Mouse (Mus musculus) forebrain, embryonic 15.5 days (tissue): ENCODE results near the gene Nup85. TPM values are rescaled to one million over a fixed set of nuclear protein-coding genes. Genes with fewer than 3 reads are reported as not detected.
A peak's percentile ranks its signal among the peaks of the same experiment; 100 is the strongest.

ENCODE experiments used
- ATAC-seq: fragments of 200-750 bp; cut with Nextera tagmentation; replicated peaks from 2 replicates; pipeline ENCODE4 v1.8.0; 2017; ENCODE audit warnings: mild to moderate bottlenecking, moderate TSS enrichment, moderate library complexity
- H3K27ac ChIP-seq: fragments of 300-500 bp; sonication (generic); replicated peaks from 2 replicates; pipeline ENCODE4 v1.5.1; 2015; ENCODE audit warnings: mild to moderate bottlenecking, inconsistent platforms
- H3K27me3 ChIP-seq: fragments of 300-500 bp; sonication (generic); 2 replicates; pipeline ENCODE4 v1.6.1; 2015; ENCODE audit warnings: inconsistent platforms
- H3K36me3 ChIP-seq: fragments of 300-500 bp; sonication (generic); 2 replicates; pipeline ENCODE4 v1.6.1; 2015; ENCODE audit warnings: mild to moderate bottlenecking, inconsistent platforms
- H3K4me1 ChIP-seq: fragments of 300-500 bp; sonication (generic); 2 replicates; pipeline ENCODE4 v1.6.1; 2015; ENCODE audit warnings: inconsistent platforms
- H3K4me2 ChIP-seq: fragments of 300-500 bp; sonication (generic); replicated peaks from 2 replicates; pipeline ENCODE4 v1.6.1; 2015; ENCODE audit warnings: mild to moderate bottlenecking, inconsistent platforms
- H3K4me3 ChIP-seq: fragments of 300-500 bp; sonication (generic); 2 replicates; pipeline ENCODE4 v1.5.1; 2015; ENCODE audit warnings: mild to moderate bottlenecking, inconsistent platforms
- H3K9ac ChIP-seq: fragments of 300-500 bp; sonication (generic); replicated peaks from 2 replicates; pipeline ENCODE4 v1.6.1; 2015; ENCODE audit warnings: mild to moderate bottlenecking, inconsistent platforms
- H3K9me3 ChIP-seq: fragments of 300-500 bp; sonication (generic); 2 replicates; pipeline ENCODE4 v1.6.1; 2016; ENCODE audit warnings: inconsistent platforms
- WGBS: fragments of 180-500 bp; shearing (Covaris S2); methylation state at CpG from one replicate; pipeline ENCODE4 v1.1.7; 2015; ENCODE audit warnings: mixed read lengths; 5-methylcytosine and 5-hydroxymethylcytosine counted together
- polyA plus RNA-seq: library from polyadenylated mRNA; unstranded; fragments of >200 nt; fragmentation: Nextera tagmentation; extraction: Ambion mirVana; gene quantifications from 2 replicates; pipeline ENCODE4 v1.2.1, GENCODE M21; 2015

Nup85 gene
- polyA plus RNA-seq, 1 experiment from 2014 or later: 127 TPM

DNA sequence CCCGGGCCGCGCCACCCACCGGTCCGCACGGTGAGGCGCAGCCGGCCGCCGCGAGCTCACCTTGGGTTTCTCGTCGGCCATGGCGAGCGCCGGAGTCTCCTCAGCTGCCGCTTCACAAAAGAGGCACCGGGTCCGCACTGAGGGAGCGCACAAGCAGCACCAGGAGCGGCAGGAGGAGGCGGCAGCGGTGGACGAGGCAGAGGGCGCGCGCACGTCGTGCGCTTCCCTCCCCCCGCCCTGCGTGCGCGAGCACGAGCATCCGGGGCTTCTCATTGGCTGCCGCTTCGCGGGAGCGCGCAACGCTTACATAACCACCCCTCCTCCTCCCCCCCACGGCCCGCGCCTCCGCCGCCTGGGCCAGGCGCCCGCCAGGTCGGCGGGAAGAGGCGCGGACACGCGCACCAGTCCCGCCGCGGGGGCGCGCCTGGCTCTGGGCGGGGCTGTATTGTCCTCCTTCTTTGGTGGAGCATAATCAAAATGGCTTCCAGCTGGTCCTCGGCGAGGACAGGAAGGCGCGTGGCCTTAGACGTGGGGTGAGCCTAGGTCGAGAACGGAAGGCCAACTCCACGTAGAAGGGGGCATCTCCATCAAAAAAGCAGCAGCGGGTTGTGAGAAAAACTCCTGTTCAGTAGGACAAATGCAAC lies 28.1 kb upstream of the Nup85 start, which contains the start of gene Sumo2:
Gene Sumo2, minus strand, starts transcription at position 239 of the 644 bp plus-strand sequence.
- H3K4me1 ChIP-seq: peaks cover 36% of the 10 kb centered on the region
- peak within 1 kb of the TSS; percentile 59 for H3K4me3 ChIP-seq
- H3K27me3 ChIP-seq: no peaks in the 10 kb centered on the region
- H3K27ac ChIP-seq: peak within 1 kb of the TSS; percentile 100
- H3K36me3 ChIP-seq: peaks cover 31% of the 10 kb centered on the region
- H3K9me3 ChIP-seq: no peaks in the 10 kb centered on the region
- peak within 1 kb of the TSS; percentile 56 for H3K4me2 ChIP-seq
- WGBS: 1% methylated on average over 70 of the region's 70 CpGs
- peak within 1 kb of the TSS; percentile 82 for H3K9ac ChIP-seq
- peak; percentile 92 for ATAC-seq

DNA sequence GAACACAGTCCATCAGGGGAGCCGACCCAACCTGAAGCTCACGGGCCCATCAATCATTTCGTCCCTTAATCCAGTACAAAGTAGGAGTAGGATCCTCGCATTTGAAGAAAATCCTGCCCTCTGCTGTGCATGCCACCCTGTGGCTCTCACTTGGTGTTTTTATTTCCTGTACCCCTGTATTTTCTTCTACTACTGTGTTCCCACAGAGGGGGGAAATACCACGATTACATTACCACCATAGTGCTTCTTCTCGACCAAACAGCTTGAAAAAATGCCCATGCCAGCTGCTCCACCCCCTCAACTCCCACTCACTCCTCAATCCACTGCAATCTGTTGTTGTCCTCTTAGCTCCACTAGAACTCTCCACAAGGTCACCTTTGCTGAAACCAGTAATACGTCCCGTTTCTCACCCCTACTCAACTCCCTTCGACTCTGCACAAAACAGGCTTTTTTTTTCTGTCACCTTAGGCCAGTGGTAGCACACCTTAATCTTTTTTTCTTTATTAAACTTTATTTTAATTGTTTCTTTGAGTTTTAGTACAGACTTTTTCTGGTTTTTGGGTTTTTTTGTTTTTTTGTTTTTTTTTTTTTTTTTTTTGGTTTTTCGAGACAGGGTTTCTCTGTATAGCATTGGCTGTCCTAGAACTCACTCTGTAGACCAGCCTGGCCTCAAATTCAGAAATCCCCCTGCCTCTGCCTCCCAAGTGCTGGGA lies 27.2 kb upstream of the Nup85 start:
- Histone ChIP-seq H3K4me1 (peaks cover 35% of the 10 kb centered on the region), H3K9ac (no peak overlapping the region), H3K36me3 (peaks cover 22% of the 10 kb centered on the region), H3K4me3 (peak overlapping the region; percentile 59), H3K9me3 (no peaks in the 10 kb centered on the region), H3K27me3 (no peaks in the 10 kb centered on the region), H3K27ac (peak overlapping the region; percentile 100), H3K4me2 (peak overlapping the region; percentile 56)
- ATAC-seq: peak; percentile 1; the same call in 1 of the 2 replicates
- 82% methylated on average over 10 of the region's 10 CpGs for WGBS

DNA sequence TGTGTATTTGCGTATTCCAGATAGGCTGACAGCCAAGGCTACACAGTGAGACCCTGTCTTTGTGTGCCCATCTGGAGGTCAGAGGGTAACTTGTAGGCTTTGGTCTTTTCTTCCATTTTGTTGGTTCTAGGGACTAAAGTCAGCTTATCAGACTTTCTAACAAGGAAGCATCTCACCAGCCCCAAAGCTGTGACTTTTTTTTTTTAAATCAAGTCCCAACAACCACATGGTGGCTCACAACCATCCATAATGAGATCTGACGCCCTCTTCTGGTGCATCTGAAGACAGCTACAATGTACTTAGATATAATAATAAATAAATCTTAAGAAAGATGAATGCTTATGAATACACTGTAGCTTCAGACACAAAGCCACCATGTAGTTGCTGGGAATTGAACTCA lies 26.2 kb upstream of the Nup85 start:
- no peaks in the 10 kb centered on the region for H3K9me3 ChIP-seq
- no peak overlapping the region for H3K4me3 ChIP-seq
- no peak overlapping the region for H3K9ac ChIP-seq
- H3K4me2 ChIP-seq: no peak overlapping the region
- H3K4me1 ChIP-seq: peaks cover 28% of the 10 kb centered on the region
- ATAC-seq: no peak
- peaks cover 12% of the 10 kb centered on the region for H3K36me3 ChIP-seq
- 63% methylated on average over 2 of the region's 2 CpGs for WGBS
- no peaks in the 10 kb centered on the region for H3K27me3 ChIP-seq
- H3K27ac ChIP-seq: no peak overlapping the region

DNA sequence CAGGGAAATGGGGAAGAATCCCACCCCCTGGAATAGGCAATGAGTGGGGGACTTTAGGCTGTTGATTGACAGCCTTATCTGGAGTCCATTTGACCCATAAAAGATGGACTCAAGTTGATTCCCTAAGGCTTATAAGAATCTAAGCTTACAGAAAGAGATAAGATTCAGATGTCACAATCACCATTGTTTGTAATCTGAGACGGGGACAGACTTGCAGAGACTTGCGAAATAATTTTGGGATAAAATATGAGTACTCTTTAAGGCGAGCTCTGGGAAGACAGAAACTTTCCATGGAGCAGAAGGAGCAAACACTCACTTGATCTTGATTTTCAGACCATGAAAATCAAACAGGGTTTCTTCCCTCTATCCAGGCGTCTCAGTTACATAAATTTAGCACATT lies 20.7 kb upstream of the Nup85 start:
- Histone ChIP-seq H3K9me3 (no peaks in the 10 kb centered on the region), H3K4me2 (no peak overlapping the region), H3K4me1 (no peaks in the 10 kb centered on the region), H3K36me3 (no peaks in the 10 kb centered on the region), H3K4me3 (no peak overlapping the region), H3K27me3 (no peaks in the 10 kb centered on the region), H3K9ac (no peak overlapping the region), H3K27ac (no peak overlapping the region)
- WGBS: 85% methylated on average over 4 of the region's 4 CpGs
- ATAC-seq: no peak

DNA sequence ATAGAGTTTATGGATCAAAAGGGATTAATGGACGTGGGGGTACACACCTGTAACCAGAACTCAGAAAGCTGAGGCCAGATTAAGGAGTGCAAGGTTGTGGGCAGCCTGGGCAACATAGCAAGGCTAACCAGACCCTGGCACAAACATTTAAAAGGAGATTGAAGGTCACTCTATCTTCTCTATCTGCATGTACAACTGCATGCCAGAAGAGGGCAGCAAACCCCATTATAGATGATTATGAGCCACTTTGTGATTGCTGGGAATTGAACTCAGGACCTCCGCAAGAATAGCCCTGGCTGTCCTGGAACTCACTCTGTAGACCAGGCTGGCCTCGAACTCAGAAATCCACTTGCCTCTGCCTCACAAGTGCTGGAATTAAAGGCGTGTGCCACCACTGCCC lies 11.5 kb upstream of the Nup85 start:
- no peak for ATAC-seq
- Histone ChIP-seq H3K36me3 (no peaks in the 10 kb centered on the region), H3K4me2 (no peak overlapping the region), H3K27me3 (no peaks in the 10 kb centered on the region), H3K9me3 (no peaks in the 10 kb centered on the region), H3K9ac (no peak overlapping the region), H3K27ac (no peak overlapping the region), H3K4me3 (no peak overlapping the region), H3K4me1 (no peaks in the 10 kb centered on the region)
- 54% methylated on average over 4 of the region's 4 CpGs for WGBS

DNA sequence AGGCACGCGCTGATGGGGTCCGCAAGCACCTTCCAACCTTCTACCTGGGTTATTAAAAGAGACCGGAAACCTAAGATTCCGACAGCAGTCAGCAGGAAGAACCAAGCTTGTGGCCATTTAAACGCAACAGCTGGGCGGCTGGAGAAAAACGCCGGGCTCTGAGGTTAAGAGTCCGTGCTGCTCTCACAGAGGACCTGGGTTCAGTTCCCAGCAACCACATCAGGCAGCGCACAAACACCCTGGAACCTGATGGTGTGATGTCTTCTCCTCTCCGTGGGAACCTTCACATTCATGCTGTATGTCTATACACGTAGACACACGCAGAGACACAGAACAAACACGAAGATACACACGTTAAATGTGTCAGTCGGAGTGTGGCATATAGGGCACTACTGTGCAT lies 8.5 kb upstream of the Nup85 start:
- Histone ChIP-seq H3K27me3 (no peaks in the 10 kb centered on the region), H3K4me2 (no peak overlapping the region), H3K9me3 (no peaks in the 10 kb centered on the region), H3K27ac (no peak overlapping the region), H3K9ac (no peak overlapping the region), H3K4me1 (no peaks in the 10 kb centered on the region), H3K36me3 (no peaks in the 10 kb centered on the region), H3K4me3 (no peak overlapping the region)
- no peak for ATAC-seq
- 80% methylated on average over 17 of the region's 17 CpGs for WGBS

DNA sequence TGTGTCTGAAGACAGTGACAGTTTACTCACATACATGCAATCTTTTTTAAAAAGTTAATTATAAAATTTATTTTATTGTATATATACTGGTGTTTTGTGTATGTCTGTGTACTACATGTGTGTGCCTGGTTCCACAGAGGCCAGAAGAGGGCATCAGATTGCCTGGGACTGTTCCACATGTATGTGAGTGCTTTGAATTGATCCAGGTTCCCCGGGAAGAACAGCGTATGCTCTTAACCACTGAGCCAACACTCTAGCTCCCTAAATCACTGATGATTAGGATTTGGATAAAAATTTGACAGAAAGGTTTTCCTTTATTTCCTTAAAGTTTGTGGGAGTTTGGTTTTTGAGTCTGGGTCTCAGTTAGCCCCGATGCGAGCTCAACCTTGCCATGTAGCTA lies 828 bp upstream of the Nup85 start:
- ATAC-seq: no peak
- Histone ChIP-seq H3K4me3 (peak overlapping the region; percentile 90), H3K4me2 (peak overlapping the region; percentile 87), H3K4me1 (peaks cover 19% of the 10 kb centered on the region), H3K9me3 (no peaks in the 10 kb centered on the region), H3K9ac (peak overlapping the region; percentile 85), H3K27me3 (no peaks in the 10 kb centered on the region), H3K36me3 (peaks cover 17% of the 10 kb centered on the region), H3K27ac (peak overlapping the region; percentile 88)
- WGBS: 40% methylated on average over 4 of the region's 4 CpGs

DNA sequence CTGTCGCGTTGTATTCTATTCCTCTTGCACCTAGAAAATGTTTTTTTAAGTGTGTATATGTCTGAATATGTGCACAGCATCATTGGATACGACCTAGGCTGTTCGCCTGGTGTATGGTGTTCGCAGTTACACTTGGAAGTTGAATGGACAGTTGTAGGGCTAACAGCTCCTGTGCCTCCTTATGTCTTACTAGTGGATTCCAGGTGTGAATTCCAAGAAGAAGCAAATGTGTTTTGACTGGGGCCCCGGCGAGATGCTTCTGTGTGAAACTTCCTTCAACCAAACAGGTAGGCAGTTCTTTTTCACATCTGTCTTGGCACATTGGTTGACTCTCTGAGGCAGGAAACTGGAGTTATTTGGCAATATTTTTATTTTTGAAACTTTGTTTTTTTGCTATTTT lies 727 bp downstream of the Nup85 start:
- no peak for ATAC-seq
- Histone ChIP-seq H3K9ac (peak overlapping the region; percentile 85), H3K4me1 (peaks cover 19% of the 10 kb centered on the region), H3K27me3 (no peaks in the 10 kb centered on the region), H3K36me3 (peaks cover 32% of the 10 kb centered on the region), H3K4me2 (peak overlapping the region; percentile 87), H3K4me3 (peak overlapping the region; percentile 90), H3K9me3 (no peaks in the 10 kb centered on the region), H3K27ac (no peak overlapping the region)
- WGBS: 18% methylated on average over 7 of the region's 7 CpGs

DNA sequence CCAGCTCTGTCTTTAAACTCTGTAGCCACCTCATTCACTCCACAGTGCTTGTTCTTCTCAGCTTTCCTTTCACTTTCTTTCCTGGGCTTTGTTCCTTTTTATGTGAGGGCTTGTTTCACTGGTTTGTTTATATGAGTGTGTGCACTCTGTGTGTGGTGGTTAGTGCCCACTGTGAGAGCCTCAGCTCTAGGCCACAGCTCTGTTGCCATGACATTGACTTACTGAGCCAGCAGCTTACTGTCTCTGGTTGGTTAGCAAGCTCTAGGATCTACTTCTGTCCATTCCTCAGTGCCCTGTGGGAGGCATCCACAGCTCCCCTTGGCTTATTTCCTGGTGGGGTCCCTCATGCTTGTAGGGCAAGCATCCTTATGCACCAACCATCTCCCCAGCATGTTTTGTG lies 14.8 kb downstream of the Nup85 start:
- no peak for ATAC-seq
- no peaks in the 10 kb centered on the region for H3K9me3 ChIP-seq

DNA sequence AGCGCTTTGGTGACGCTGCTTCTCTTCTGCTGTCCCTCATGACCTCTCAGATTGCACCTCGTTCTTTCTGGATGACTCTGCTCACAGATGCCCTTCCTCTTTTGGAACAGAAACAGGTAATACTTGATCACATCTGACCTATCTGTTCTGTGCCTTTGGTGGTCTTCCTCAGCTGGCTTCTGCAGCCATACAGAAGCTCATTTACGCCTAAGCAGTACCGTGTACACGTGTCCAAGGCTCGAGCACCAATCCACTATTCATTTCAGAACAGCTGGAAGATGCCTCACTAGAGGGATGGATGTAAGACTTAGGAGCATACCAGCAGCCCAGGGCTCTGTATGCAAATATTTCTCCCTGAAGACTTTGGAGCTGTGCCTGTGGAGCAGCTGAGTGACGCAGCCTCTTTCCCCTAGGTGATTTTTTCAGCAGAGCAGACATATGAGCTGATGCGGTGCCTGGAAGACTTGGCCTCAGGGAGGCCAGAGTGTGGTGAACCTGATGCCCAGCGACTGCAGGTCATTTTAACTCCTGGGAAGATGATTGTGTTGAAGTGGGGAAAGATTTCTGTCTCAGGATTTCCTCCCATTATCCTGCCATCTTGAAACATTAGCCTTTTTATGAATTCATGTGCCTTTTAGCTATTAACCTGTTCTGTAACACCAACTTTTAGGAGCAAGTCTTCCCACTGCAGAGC lies 18.8 kb downstream of the Nup85 start:
- ATAC-seq: no peak

More for the DNA sequence above, 14.8 kb downstream of the Nup85 start:
- no peak overlapping the region for H3K4me3 ChIP-seq
- H3K9ac ChIP-seq: no peak overlapping the region
- H3K27ac ChIP-seq: no peak overlapping the region
- no peaks in the 10 kb centered on the region for H3K4me1 ChIP-seq
- H3K4me2 ChIP-seq: no peak overlapping the region
- H3K36me3 ChIP-seq: peaks cover 55% of the 10 kb centered on the region
- H3K27me3 ChIP-seq: no peaks in the 10 kb centered on the region

DNA sequence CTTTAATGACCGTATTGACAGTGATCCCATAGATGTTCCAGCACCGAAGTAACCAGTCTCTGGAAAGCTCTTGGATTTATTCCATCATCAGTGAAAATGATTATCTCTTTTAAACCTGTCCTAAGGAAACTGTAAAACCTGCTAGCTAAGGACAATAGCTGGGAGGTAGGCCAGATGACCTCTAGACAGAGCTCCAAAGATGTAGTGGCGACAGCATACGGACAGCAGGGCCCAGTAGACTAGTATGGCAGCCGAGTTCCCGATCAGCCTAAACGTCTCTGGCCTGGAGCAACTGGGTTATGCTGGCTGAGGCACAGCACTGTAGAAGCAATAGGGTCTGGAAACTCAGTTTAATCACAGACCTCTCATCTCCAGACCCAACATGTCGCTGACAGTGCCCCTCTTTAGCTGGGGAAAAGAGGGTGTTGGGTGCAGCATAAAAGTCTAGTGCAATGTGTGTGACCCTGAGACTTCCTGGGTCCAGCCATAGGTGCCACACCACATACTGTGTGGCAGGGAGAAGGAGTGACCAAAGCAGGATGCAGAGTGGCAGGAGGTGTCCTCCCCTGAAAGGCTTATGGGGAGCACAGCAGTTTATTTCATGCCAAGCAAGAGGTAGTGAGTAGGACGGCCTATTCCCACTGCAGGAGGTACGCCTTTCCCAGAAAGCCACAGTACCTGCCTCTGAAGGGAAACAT lies 20.3 kb downstream of the Nup85 start:
- 87% methylated on average over 10 of the region's 10 CpGs for WGBS
- Histone ChIP-seq H3K4me3 (no peak overlapping the region), H3K4me2 (no peak overlapping the region)

More for the DNA sequence above, 18.8 kb downstream of the Nup85 start:
- Histone ChIP-seq H3K9ac (no peak overlapping the region), H3K4me1 (no peaks in the 10 kb centered on the region), H3K4me3 (no peak overlapping the region), H3K36me3 (peaks cover 86% of the 10 kb centered on the region), H3K4me2 (no peak overlapping the region), H3K27me3 (no peaks in the 10 kb centered on the region), H3K9me3 (no peaks in the 10 kb centered on the region), H3K27ac (no peak overlapping the region)
- 86% methylated on average over 10 of the region's 10 CpGs for WGBS

More for the DNA sequence above, 20.3 kb downstream of the Nup85 start:
- H3K27me3 ChIP-seq: no peaks in the 10 kb centered on the region
- no peak for ATAC-seq
- H3K9ac ChIP-seq: no peak overlapping the region
- peaks cover 82% of the 10 kb centered on the region for H3K36me3 ChIP-seq
- H3K9me3 ChIP-seq: no peaks in the 10 kb centered on the region
- H3K4me1 ChIP-seq: no peaks in the 10 kb centered on the region
- H3K27ac ChIP-seq: no peak overlapping the region
